Mouse (Mus musculus): ENCODE results near the gene Mybph. TPM values are rescaled to one million over a fixed set of nuclear protein-coding genes. Genes with fewer than 3 reads are reported as not detected.
A peak's percentile ranks its signal among the peaks of the same experiment; 100 is the strongest.
"Not testable (repeated sequence)": the region's sequence is repeated elsewhere in the genome, so short reads cannot be mapped to it uniquely, and the experiment has no call there.

Gene Mybph
- total RNA-seq, 2 experiments from 2014 or later: 0.27 TPM; not detected in 1

GRCm38 (mm10) chr1:134243948-134244914, 51.0 kb downstream of the Mybph start:
- peak; percentile 86 for DNase-seq (ENCODE audit: low spot score in 2 of 2)
- intact Hi-C loops (cut with DNase I): loop anchor here (1.0 to 5.0 kb wide), 2 partner anchors 88 to 93 kb away; partner anchors contain the start of gene Ppfia4

- DNase-seq (ENCODE audit: low spot score in 2 of 2): no peak
- intact Hi-C loops (cut with DNase I): loop anchor here (5.0 kb wide), 1 partner anchor 77 kb away; no protein-coding TSS in a partner anchor
Measured at GRCm38 (mm10) chr1:134245004-134245717, 51.9 kb downstream of the Mybph start.

GRCm38 (mm10) chr1:134246590-134246989, 53.3 kb downstream of the Mybph start:
- DNase-seq (ENCODE audit: low spot score in 2 of 2): no peak
- intact Hi-C loops (cut with DNase I): loop anchor here (5.0 kb wide), 1 partner anchor 76 kb away; no protein-coding TSS in a partner anchor

GRCm38 (mm10) chr1:134249681-134250080, 56.4 kb downstream of the Mybph start:
- intact Hi-C loops (cut with DNase I): loop anchor here (5.0 kb wide), 1 partner anchor 73 kb away; no protein-coding TSS in a partner anchor

More at GRCm38 (mm10) chr1:134249681-134250080, 56.4 kb downstream of the Mybph start:
- not testable (repeated sequence) for DNase-seq (ENCODE audit: low spot score in 2 of 2)

Other genes starting within 250 kb of the Mybph start
- gene Fmod, start 156.2 kb upstream of the Mybph start, total RNA-seq (2021): 10 to 100 TPM; 12.7 to 22.2 TPM
- gene Btg2, start 114.3 kb upstream of the Mybph start, total RNA-seq (2021): 10 to 100 TPM; 12.4 to 44.2 TPM
- under 1 TPM; 0.23 to 0.30 TPM for gene Chit1, start 82.2 kb upstream of the Mybph start, total RNA-seq (2021)
- gene Chil1, start 11.3 kb upstream of the Mybph start, total RNA-seq (2021): 10 to 100 TPM; 12.0 to 12.4 TPM
- gene Adora1, start 42.0 kb downstream of the Mybph start, total RNA-seq (2021): 100 to 1,000 TPM; 175 to 206 TPM
- not detected for gene Myog, start 96.5 kb downstream of the Mybph start, total RNA-seq (2021)
- gene Ppfia4, start 139.5 kb downstream of the Mybph start, total RNA-seq (2021): 10 to 100 TPM; 48.4 to 49.5 TPM
- 10 to 100 TPM; 80.1 to 87.0 TPM for gene Tmem183a, start 168.5 kb downstream of the Mybph start, total RNA-seq (2021)
- not detected for gene 4933406M09Rik, start 192.5 kb downstream of the Mybph start, total RNA-seq (2021)
- gene Cyb5r1, start 212.1 kb downstream of the Mybph start, total RNA-seq (2021): 10 to 100 TPM; 18.9 to 19.9 TPM
- gene Adipor1, start 221.9 kb downstream of the Mybph start, total RNA-seq (2021): 10 to 100 TPM; 60.2 to 62.8 TPM